Mouse (Mus musculus): ENCODE data around the gene Pip5k1c. TPM values are rescaled to one million over a fixed set of nuclear protein-coding genes. Genes with fewer than 3 reads are reported as not detected.

The Pip5k1c gene
- polyA plus RNA-seq, 1 experiment = 28.3 TPM

DNA sequence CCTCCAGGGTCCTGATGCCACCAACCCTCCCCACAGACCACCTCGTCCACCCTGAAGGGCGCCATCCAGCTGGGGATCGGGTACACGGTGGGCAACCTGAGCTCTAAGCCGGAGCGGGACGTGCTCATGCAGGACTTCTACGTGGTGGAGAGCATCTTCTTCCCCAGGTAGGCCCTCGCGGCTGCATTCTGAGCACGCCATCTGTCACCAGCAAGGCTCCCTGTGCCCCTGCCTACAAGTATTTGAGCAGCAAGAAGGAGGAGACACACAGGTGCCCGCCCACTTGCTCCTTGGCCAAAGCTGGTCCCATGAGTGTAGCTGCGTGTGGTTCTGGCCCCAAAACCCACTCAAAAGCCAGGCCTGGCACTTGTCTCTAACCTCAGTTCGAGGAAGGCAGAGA is 12.9 kb downstream of the Pip5k1c start:
- H3K27me3 ChIP-seq (ENCODE audit: control insufficient read depth, insufficient read depth, low read length, poor library complexity, severe bottlenecking) = no peaks in the 10 kb centered on the region
- no peaks in the 10 kb centered on the region for H3K4me1 ChIP-seq (ENCODE audit: control insufficient read depth, insufficient read depth, low read length)
- H3K4me3 ChIP-seq (ENCODE audit: low read depth, low read length) = no peak overlapping the region
- H3K36me3 ChIP-seq (ENCODE audit: control insufficient read depth, insufficient read depth, low read length, poor library complexity, severe bottlenecking) = no peaks in the 10 kb centered on the region
- H3K9me3 ChIP-seq (replicated peaks; ENCODE audit: control insufficient read depth, insufficient read depth, low read length, poor library complexity, severe bottlenecking) = no peaks in the 10 kb centered on the region
- H3K9ac ChIP-seq (ENCODE audit: low read depth, poor library complexity, severe bottlenecking) = no peak overlapping the region
- no peak overlapping the region for H3K27ac ChIP-seq (ENCODE audit: insufficient read depth, low read length)
- TF ChIP-seq POLR2A (IDR thresholded peaks at IDR 0.05; ENCODE audit: insufficient read depth, low read length) = no peak
- TF ChIP-seq CTCF (IDR thresholded peaks at IDR 0.05; ENCODE audit: low read depth, low read length) = no peak
- no peak for TF ChIP-seq EP300 (IDR thresholded peaks at IDR 0.05; ENCODE audit: insufficient read depth, low read depth, low read length)

DNA sequence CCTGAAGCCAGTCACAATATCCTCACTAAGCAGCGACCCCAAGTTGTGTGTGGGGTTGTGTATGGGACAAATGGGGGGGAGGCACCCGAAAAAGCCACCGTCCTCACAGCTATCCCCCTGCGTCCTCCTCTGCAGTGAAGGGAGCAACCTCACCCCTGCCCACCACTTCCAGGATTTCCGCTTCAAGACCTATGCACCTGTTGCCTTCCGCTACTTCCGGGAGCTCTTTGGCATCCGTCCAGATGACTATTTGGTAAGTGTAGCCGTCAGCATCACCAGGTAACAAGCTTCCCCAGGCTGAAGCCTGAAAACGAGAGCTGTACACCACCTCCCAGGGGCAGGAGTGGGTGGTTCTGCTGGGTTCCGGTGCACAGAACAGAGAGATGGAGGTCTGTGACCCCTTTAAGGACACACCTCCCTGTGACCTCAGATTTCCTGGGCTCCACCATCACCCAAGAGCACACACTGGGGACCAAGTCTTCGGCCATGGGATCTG is 13.5 kb downstream of the Pip5k1c start:
- no peak for TF ChIP-seq EP300 (IDR thresholded peaks at IDR 0.05; ENCODE audit: insufficient read depth, low read depth, low read length)
- no peak for TF ChIP-seq CTCF (IDR thresholded peaks at IDR 0.05; ENCODE audit: low read depth, low read length)
- TF ChIP-seq POLR2A (IDR thresholded peaks at IDR 0.05; ENCODE audit: insufficient read depth, low read length) = no peak
- Histone ChIP-seq H3K27me3 (ENCODE audit: control insufficient read depth, insufficient read depth, low read length, poor library complexity, severe bottlenecking) (no peaks in the 10 kb centered on the region), H3K9me3 (replicated peaks; ENCODE audit: control insufficient read depth, insufficient read depth, low read length, poor library complexity, severe bottlenecking) (no peaks in the 10 kb centered on the region), H3K9ac (ENCODE audit: low read depth, poor library complexity, severe bottlenecking) (no peak overlapping the region), H3K27ac (ENCODE audit: insufficient read depth, low read length) (no peak overlapping the region), H3K4me1 (ENCODE audit: control insufficient read depth, insufficient read depth, low read length) (no peaks in the 10 kb centered on the region), H3K36me3 (ENCODE audit: control insufficient read depth, insufficient read depth, low read length, poor library complexity, severe bottlenecking) (no peaks in the 10 kb centered on the region; the same call in 1 of the 2 replicates), H3K4me3 (ENCODE audit: low read depth, low read length) (no peak overlapping the region)

DNA sequence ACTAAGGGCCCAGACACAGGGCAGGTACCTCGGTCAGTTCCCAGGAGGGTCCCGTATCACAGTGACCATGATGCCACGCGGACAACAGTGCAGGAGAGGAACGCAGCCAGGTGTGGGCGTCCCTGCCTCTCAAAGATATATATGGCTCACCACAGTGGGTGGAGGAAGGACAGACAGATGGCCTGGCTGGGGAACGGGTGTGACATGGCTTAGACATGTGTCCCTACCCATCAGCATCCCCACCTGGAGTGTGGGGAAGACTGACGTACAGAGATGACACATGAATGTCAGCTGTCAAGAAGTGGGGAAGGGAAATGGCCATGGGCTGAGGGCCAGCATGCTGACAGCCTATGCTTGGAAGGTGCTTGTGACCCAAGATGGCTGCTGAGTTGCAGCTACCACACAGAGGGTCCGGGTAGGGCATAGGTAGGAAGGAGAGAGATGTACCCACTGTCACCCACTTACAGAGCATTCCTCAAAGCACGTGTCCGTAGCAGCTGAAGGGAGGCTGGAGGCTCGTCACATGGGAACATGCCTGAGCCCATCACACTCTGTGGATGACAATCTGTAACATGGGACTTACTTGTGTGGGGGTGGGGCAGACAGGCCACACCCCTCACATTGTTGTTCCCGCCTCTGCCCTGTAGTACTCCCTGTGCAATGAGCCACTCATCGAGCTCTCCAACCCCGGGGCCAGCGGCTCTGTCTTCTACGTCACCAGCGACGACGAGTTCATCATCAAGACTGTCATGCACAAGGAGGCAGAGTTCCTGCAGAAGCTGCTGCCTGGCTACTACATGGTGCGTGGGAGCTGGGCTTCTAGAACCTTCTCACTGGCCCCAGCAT is 14.3 kb downstream of the Pip5k1c start:
- H3K27me3 ChIP-seq (ENCODE audit: control insufficient read depth, insufficient read depth, low read length, poor library complexity, severe bottlenecking) = no peaks in the 10 kb centered on the region
- H3K36me3 ChIP-seq (ENCODE audit: control insufficient read depth, insufficient read depth, low read length, poor library complexity, severe bottlenecking) = no peaks in the 10 kb centered on the region; the same call in 1 of the 2 replicates
- H3K4me1 ChIP-seq (ENCODE audit: control insufficient read depth, insufficient read depth, low read length) = no peaks in the 10 kb centered on the region
- TF ChIP-seq CTCF (IDR thresholded peaks at IDR 0.05; ENCODE audit: low read depth, low read length) = no peak
- no peak for TF ChIP-seq EP300 (IDR thresholded peaks at IDR 0.05; ENCODE audit: insufficient read depth, low read depth, low read length)
- TF ChIP-seq POLR2A (IDR thresholded peaks at IDR 0.05; ENCODE audit: insufficient read depth, low read length) = no peak
- H3K9ac ChIP-seq (ENCODE audit: low read depth, poor library complexity, severe bottlenecking) = no peak overlapping the region
- no peak overlapping the region for H3K4me3 ChIP-seq (ENCODE audit: low read depth, low read length)
- no peak overlapping the region for H3K27ac ChIP-seq (ENCODE audit: insufficient read depth, low read length)
- no peaks in the 10 kb centered on the region for H3K9me3 ChIP-seq (replicated peaks; ENCODE audit: control insufficient read depth, insufficient read depth, low read length, poor library complexity, severe bottlenecking)

GRCm38 (mm10) chr10:81309571-81309970 is 16.8 kb downstream of the Pip5k1c start:
- TF ChIP-seq POLR2A (IDR thresholded peaks at IDR 0.05; ENCODE audit: insufficient read depth, low read length) (no peak), EP300 (IDR thresholded peaks at IDR 0.05; ENCODE audit: insufficient read depth, low read depth, low read length) (no peak), CTCF (IDR thresholded peaks at IDR 0.05; ENCODE audit: low read depth, low read length) (no peak)
- Histone ChIP-seq H3K27me3 (ENCODE audit: control insufficient read depth, insufficient read depth, low read length, poor library complexity, severe bottlenecking) (no peaks in the 10 kb centered on the region), H3K4me3 (ENCODE audit: low read depth, low read length) (no peak overlapping the region), H3K9ac (ENCODE audit: low read depth, poor library complexity, severe bottlenecking) (no peak overlapping the region), H3K4me1 (ENCODE audit: control insufficient read depth, insufficient read depth, low read length) (no peaks in the 10 kb centered on the region), H3K36me3 (ENCODE audit: control insufficient read depth, insufficient read depth, low read length, poor library complexity, severe bottlenecking) (no peaks in the 10 kb centered on the region; the same call in 1 of the 2 replicates), H3K9me3 (replicated peaks; ENCODE audit: control insufficient read depth, insufficient read depth, low read length, poor library complexity, severe bottlenecking) (no peaks in the 10 kb centered on the region), H3K27ac (ENCODE audit: insufficient read depth, low read length) (no peak overlapping the region)

DNA sequence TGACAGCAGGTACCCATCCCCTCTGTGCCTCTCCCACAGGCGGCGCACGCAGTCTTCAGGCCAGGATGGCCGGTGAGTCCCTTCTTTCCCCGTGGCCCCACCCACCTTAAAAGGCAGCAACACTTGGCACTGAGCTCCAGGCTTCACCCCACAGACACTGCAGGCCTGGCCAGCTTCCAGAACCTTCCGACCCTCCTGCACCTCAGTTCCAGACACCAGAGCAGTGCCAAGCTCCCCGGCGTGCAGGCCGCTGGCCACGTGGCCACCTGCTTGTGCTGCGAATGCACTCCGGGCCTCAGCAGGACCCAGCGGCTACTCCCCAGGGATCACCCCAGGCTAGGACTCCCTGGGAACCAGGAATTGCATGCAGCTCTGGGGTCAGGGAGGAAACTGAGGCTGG is 20.8 kb downstream of the Pip5k1c start:
- Histone ChIP-seq H3K9me3 (replicated peaks; ENCODE audit: control insufficient read depth, insufficient read depth, low read length, poor library complexity, severe bottlenecking) (no peaks in the 10 kb centered on the region), H3K36me3 (ENCODE audit: control insufficient read depth, insufficient read depth, low read length, poor library complexity, severe bottlenecking) (no peaks in the 10 kb centered on the region; the same call in 1 of the 2 replicates), H3K4me1 (ENCODE audit: control insufficient read depth, insufficient read depth, low read length) (no peaks in the 10 kb centered on the region), H3K9ac (ENCODE audit: low read depth, poor library complexity, severe bottlenecking) (no peak overlapping the region), H3K27ac (ENCODE audit: insufficient read depth, low read length) (no peak overlapping the region), H3K4me3 (ENCODE audit: low read depth, low read length) (no peak overlapping the region), H3K27me3 (ENCODE audit: control insufficient read depth, insufficient read depth, low read length, poor library complexity, severe bottlenecking) (no peaks in the 10 kb centered on the region)
- TF ChIP-seq CTCF (IDR thresholded peaks at IDR 0.05; ENCODE audit: low read depth, low read length) = no peak
- no peak for TF ChIP-seq POLR2A (IDR thresholded peaks at IDR 0.05; ENCODE audit: insufficient read depth, low read length)
- TF ChIP-seq EP300 (IDR thresholded peaks at IDR 0.05; ENCODE audit: insufficient read depth, low read depth, low read length) = no peak

GRCm38 (mm10) chr10:81314201-81314600 is 21.4 kb downstream of the Pip5k1c start:
- Histone ChIP-seq H3K9ac (ENCODE audit: low read depth, poor library complexity, severe bottlenecking) (no peak overlapping the region), H3K9me3 (replicated peaks; ENCODE audit: control insufficient read depth, insufficient read depth, low read length, poor library complexity, severe bottlenecking) (no peaks in the 10 kb centered on the region), H3K27me3 (ENCODE audit: control insufficient read depth, insufficient read depth, low read length, poor library complexity, severe bottlenecking) (no peaks in the 10 kb centered on the region), H3K36me3 (ENCODE audit: control insufficient read depth, insufficient read depth, low read length, poor library complexity, severe bottlenecking) (no peaks in the 10 kb centered on the region; the same call in 1 of the 2 replicates), H3K4me3 (ENCODE audit: low read depth, low read length) (no peak overlapping the region), H3K27ac (ENCODE audit: insufficient read depth, low read length) (no peak overlapping the region), H3K4me1 (ENCODE audit: control insufficient read depth, insufficient read depth, low read length) (no peaks in the 10 kb centered on the region)
- no peak for TF ChIP-seq EP300 (IDR thresholded peaks at IDR 0.05; ENCODE audit: insufficient read depth, low read depth, low read length)
- TF ChIP-seq CTCF (IDR thresholded peaks at IDR 0.05; ENCODE audit: low read depth, low read length) = no peak
- no peak for TF ChIP-seq POLR2A (IDR thresholded peaks at IDR 0.05; ENCODE audit: insufficient read depth, low read length)
